Mouse (Mus musculus): ENCODE measurements around the gene Adamts3. TPM values are rescaled to one million over a fixed set of nuclear protein-coding genes. Genes with fewer than 3 reads are reported as not detected.

Gene Adamts3
- polyA plus RNA-seq, 1 experiment from 2014 or later, result 7.7 TPM

DNA sequence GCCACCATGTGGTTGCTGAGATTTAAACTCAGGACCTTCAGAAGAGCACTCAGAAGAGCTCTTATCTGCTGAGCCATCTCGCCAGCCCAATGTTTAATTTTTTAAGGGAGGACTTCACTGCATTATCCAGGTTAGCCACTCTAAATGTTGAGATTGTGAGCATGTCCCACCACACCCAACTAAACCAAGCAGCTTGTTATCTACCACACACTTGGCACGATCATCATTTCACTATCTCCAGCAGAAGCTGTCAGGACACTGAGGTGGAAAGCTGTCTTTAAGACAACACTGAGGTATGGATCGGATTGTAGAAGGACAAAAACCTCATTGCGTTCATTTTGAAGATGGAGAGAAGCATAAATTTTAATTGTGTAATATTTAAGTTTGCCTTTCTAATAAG lies 205.0 kb downstream of the Adamts3 start:
- H3K36me3 ChIP-seq (ENCODE audit: control insufficient read depth, insufficient read depth, low read length), result no peaks in the 10 kb centered on the region
- DNase-seq (ENCODE audit: low spot score) (no peak), ATAC-seq (ENCODE audit: insufficient number of reproducible peaks, low FRiP score, low TSS enrichment, low read depth) (no peak)
- no peak overlapping the region for H3K4me3 ChIP-seq (ENCODE audit: low read depth, low read length)
- no peaks in the 10 kb centered on the region for H3K9me3 ChIP-seq (ENCODE audit: control insufficient read depth, low read length)
- H3K4me2 ChIP-seq (ENCODE audit: low read depth, severe bottlenecking), result no peak overlapping the region
- no peak overlapping the region for H3K27ac ChIP-seq (replicated peaks; ENCODE audit: low read depth, low read length)
- H3K9ac ChIP-seq (ENCODE audit: low read length), result no peak overlapping the region
- 91% methylated on average over 4 of the region's 4 CpGs for WGBS
- no peaks in the 10 kb centered on the region for H3K4me1 ChIP-seq (ENCODE audit: control insufficient read depth, insufficient read depth, low read length)
- H3K27me3 ChIP-seq (ENCODE audit: control insufficient read depth, insufficient read depth, low read length), result no peaks in the 10 kb centered on the region

DNA sequence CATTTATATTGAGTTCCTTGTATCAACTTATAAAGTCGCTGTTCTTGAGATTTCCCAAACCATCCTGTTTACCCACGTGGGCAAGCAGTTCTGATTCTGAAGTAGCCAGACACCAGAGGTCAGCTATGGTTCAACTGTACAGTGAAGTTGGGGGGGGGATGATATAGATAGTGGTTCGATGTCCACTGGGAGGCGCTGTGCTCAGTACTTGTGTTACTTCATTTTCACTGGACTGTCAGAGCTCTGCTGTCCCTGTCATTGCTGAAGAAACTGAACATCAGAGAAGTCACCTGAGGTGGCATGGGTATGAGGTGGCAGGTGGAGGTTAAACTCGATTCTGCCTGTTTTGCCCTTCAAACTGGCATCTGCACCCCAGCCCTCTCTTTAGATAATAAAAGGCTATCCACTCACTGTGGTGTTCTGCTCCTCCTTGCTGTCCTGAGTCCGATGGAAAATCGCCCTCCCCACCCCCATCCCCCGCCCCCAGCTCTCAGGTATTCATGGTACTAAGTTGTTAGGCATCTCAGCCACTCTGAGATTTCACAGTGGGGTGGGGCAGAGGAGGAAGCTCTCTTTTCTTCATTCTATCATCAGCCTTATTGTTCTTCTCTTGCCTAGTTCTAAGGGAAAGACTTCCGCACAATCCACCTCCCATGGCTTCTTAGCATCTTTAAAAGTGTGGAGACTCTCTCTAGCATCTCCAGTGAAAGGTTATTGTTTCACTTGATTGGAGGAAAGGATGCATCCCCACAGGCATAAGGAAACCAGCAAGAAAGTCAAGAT lies 208.9 kb downstream of the Adamts3 start:
- Histone ChIP-seq H3K4me2 (ENCODE audit: low read depth, severe bottlenecking) (no peak overlapping the region), H3K27ac (replicated peaks; ENCODE audit: low read depth, low read length) (no peak overlapping the region), H3K27me3 (ENCODE audit: control insufficient read depth, insufficient read depth, low read length) (no peaks in the 10 kb centered on the region), H3K4me1 (ENCODE audit: control insufficient read depth, insufficient read depth, low read length) (no peaks in the 10 kb centered on the region), H3K4me3 (ENCODE audit: low read depth, low read length) (no peak overlapping the region), H3K36me3 (ENCODE audit: control insufficient read depth, insufficient read depth, low read length) (no peaks in the 10 kb centered on the region), H3K9me3 (ENCODE audit: control insufficient read depth, low read length) (no peaks in the 10 kb centered on the region), H3K9ac (ENCODE audit: low read length) (no peak overlapping the region)
- no peak for DNase-seq (ENCODE audit: low spot score)
- 85% methylated on average over 9 of the region's 9 CpGs for WGBS
- no peak for ATAC-seq (ENCODE audit: insufficient number of reproducible peaks, low FRiP score, low TSS enrichment, low read depth)

DNA sequence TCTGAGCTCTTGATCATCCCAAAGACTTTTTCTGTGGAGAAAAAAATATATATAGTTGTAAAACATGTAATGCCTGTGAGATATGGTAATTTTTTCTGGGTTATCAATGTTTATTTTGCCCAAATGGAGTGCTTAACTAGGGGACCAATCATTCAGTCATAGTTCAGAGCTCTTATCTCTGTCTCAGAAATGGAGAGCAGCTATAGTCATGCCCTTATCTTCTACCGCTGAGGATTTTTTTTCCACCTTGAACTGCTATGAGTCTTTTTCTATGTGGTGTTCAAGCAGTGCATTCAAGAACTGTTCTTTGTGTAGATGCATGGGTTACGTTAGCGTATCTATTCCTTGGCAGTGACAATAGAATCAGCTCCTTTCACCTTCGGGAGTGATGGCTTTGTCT lies 210.2 kb downstream of the Adamts3 start:
- Histone ChIP-seq H3K9ac (ENCODE audit: low read length) (no peak overlapping the region), H3K4me3 (ENCODE audit: low read depth, low read length) (no peak overlapping the region), H3K27me3 (ENCODE audit: control insufficient read depth, insufficient read depth, low read length) (no peaks in the 10 kb centered on the region), H3K9me3 (ENCODE audit: control insufficient read depth, low read length) (no peaks in the 10 kb centered on the region), H3K36me3 (ENCODE audit: control insufficient read depth, insufficient read depth, low read length) (no peaks in the 10 kb centered on the region), H3K27ac (replicated peaks; ENCODE audit: low read depth, low read length) (no peak overlapping the region), H3K4me2 (ENCODE audit: low read depth, severe bottlenecking) (no peak overlapping the region), H3K4me1 (ENCODE audit: control insufficient read depth, insufficient read depth, low read length) (no peaks in the 10 kb centered on the region)
- DNase-seq (ENCODE audit: low spot score) (no peak), ATAC-seq (ENCODE audit: insufficient number of reproducible peaks, low FRiP score, low TSS enrichment, low read depth) (no peak)
- 90% methylated on average over 4 of the region's 4 CpGs for WGBS

DNA sequence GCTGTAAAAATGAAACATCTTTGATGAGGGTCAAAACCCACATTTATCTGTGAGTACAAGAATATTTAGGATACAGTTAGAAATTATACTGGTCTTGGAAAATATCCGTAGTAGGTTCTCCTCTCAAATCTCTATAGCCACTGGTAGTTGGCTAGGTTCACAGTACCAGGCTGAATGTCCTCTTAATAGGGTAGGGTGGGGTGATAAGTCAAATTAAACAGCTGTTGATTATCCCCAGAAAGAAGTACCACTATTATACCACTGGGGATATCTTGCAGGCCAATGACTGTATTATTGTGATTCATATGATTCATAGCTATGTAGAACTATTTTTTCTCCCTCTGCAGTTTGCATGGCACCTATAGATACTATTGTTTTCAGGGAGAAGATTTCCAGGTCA lies 228.8 kb downstream of the Adamts3 start:
- no peak overlapping the region for H3K4me3 ChIP-seq (ENCODE audit: low read depth, low read length)
- H3K27me3 ChIP-seq (ENCODE audit: control insufficient read depth, insufficient read depth, low read length), result no peaks in the 10 kb centered on the region
- H3K9me3 ChIP-seq (ENCODE audit: control insufficient read depth, low read length), result no peaks in the 10 kb centered on the region
- no peak for DNase-seq (ENCODE audit: low spot score)
- no peaks in the 10 kb centered on the region for H3K36me3 ChIP-seq (ENCODE audit: control insufficient read depth, insufficient read depth, low read length)
- 88% methylated on average over 1 of the region's 1 CpGs for WGBS
- no peak for ATAC-seq (ENCODE audit: insufficient number of reproducible peaks, low FRiP score, low TSS enrichment, low read depth)
- H3K4me1 ChIP-seq (ENCODE audit: control insufficient read depth, insufficient read depth, low read length), result no peaks in the 10 kb centered on the region
- H3K9ac ChIP-seq (ENCODE audit: low read length), result no peak overlapping the region
- H3K4me2 ChIP-seq (ENCODE audit: low read depth, severe bottlenecking), result no peak overlapping the region
- no peak overlapping the region for H3K27ac ChIP-seq (replicated peaks; ENCODE audit: low read depth, low read length)

DNA sequence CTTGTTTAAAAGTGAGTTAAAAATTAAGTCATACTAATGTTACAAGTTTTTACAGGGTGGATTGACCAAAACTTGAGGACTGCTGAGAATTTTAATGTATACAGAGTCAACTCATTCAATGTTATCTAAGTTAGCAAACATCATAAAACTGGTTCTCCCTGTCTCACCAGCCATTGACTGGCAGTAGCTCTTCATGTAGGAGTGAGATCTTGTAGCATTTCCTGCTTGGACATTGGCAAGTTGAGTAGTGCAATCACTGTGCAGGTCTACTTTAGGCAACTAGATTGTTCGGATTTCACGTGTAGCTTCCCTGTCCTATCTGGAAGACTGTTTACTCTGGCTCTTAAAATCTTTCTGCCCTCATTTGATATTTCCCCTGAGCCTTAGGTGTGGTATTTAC lies 229.3 kb downstream of the Adamts3 start:
- DNase-seq (ENCODE audit: low spot score) (no peak), ATAC-seq (ENCODE audit: insufficient number of reproducible peaks, low FRiP score, low TSS enrichment, low read depth) (no peak)
- WGBS, result 85% methylated on average over 2 of the region's 2 CpGs
- H3K4me2 ChIP-seq (ENCODE audit: low read depth, severe bottlenecking), result no peak overlapping the region
- no peak overlapping the region for H3K27ac ChIP-seq (replicated peaks; ENCODE audit: low read depth, low read length)
- H3K9ac ChIP-seq (ENCODE audit: low read length), result no peak overlapping the region
- H3K4me3 ChIP-seq (ENCODE audit: low read depth, low read length), result no peak overlapping the region
- H3K27me3 ChIP-seq (ENCODE audit: control insufficient read depth, insufficient read depth, low read length), result no peaks in the 10 kb centered on the region
- no peaks in the 10 kb centered on the region for H3K4me1 ChIP-seq (ENCODE audit: control insufficient read depth, insufficient read depth, low read length)
- no peaks in the 10 kb centered on the region for H3K36me3 ChIP-seq (ENCODE audit: control insufficient read depth, insufficient read depth, low read length)
- H3K9me3 ChIP-seq (ENCODE audit: control insufficient read depth, low read length), result no peaks in the 10 kb centered on the region

DNA sequence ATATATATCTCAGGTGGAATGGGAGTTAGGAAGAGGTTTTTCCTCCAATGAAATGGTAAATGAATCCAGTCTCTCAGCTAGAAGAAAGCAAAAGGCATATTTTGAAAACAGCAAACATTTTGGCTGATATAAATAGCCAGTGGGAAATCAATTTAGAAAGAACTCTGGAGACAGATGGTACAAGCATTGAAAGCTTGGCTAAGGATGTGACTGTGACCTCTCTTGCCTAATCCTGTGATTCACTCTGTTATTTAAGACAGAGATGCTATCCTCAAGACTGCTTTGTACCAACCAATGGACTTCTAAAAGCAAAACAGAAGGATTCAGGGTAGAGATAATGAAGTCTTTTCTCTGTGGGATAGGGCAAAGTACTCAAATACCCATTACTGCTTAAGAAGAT lies 236.2 kb downstream of the Adamts3 start:
- H3K4me3 ChIP-seq (ENCODE audit: low read depth, low read length), result no peak overlapping the region
- no peak overlapping the region for H3K4me2 ChIP-seq (ENCODE audit: low read depth, severe bottlenecking)
- H3K36me3 ChIP-seq (ENCODE audit: control insufficient read depth, insufficient read depth, low read length), result no peaks in the 10 kb centered on the region
- DNase-seq (ENCODE audit: low spot score), result no peak
- ATAC-seq (ENCODE audit: insufficient number of reproducible peaks, low FRiP score, low TSS enrichment, low read depth), result no peak
- H3K4me1 ChIP-seq (ENCODE audit: control insufficient read depth, insufficient read depth, low read length), result no peaks in the 10 kb centered on the region
- no peak overlapping the region for H3K27ac ChIP-seq (replicated peaks; ENCODE audit: low read depth, low read length)
- no peak overlapping the region for H3K9ac ChIP-seq (ENCODE audit: low read length)
- no peaks in the 10 kb centered on the region for H3K27me3 ChIP-seq (ENCODE audit: control insufficient read depth, insufficient read depth, low read length)
- H3K9me3 ChIP-seq (ENCODE audit: control insufficient read depth, low read length), result no peaks in the 10 kb centered on the region

DNA sequence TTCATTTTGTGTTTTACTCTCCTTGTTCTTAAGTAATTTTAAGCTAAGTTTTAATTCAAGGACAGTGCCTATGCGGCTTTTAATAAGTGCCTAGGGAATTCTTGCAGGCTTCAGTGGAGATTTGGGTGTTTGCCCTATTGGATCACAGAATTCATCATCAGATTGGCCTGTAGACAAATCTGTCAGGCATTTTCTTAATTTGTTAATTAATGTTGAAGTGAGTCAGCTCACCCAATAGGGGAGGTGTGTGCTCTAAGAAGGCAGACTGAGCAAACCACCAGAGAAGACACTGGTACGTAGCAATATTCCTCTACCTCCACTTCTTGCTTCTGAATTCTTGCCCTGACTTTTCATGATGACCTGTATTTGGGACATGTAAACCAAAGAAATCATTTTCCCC lies 247.7 kb downstream of the Adamts3 start:
- no peaks in the 10 kb centered on the region for H3K36me3 ChIP-seq (ENCODE audit: control insufficient read depth, insufficient read depth, low read length)
- DNase-seq (ENCODE audit: low spot score) (no peak), ATAC-seq (ENCODE audit: insufficient number of reproducible peaks, low FRiP score, low TSS enrichment, low read depth) (no peak)
- no peak overlapping the region for H3K4me2 ChIP-seq (ENCODE audit: low read depth, severe bottlenecking)
- no peak overlapping the region for H3K4me3 ChIP-seq (ENCODE audit: low read depth, low read length)
- H3K27me3 ChIP-seq (ENCODE audit: control insufficient read depth, insufficient read depth, low read length), result no peaks in the 10 kb centered on the region
- no peak overlapping the region for H3K27ac ChIP-seq (replicated peaks; ENCODE audit: low read depth, low read length)
- WGBS, result 76% methylated on average over 2 of the region's 2 CpGs
- H3K9ac ChIP-seq (ENCODE audit: low read length), result no peak overlapping the region
- H3K4me1 ChIP-seq (ENCODE audit: control insufficient read depth, insufficient read depth, low read length), result no peaks in the 10 kb centered on the region
- no peaks in the 10 kb centered on the region for H3K9me3 ChIP-seq (ENCODE audit: control insufficient read depth, low read length)

DNA sequence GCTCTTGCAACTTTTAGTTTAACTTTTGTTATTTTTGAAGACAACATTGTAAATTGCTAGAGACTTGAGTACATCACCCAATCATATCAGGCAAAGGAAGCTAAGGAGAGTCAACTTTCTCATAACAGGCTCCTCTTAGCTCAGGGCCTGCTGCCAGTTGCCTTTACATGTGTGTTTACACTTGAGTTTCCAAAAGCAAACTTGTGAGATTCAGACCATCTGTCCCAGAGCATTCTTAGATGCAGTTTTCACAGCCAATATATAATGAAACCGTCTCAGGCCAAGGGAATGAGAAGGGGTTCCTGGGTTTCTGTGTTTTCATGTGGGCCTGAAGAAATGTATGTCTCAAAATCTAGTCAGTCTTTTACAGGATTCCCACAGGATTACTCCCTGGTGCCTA lies 251.5 kb downstream of the Adamts3 start:
- Histone ChIP-seq H3K4me1 (ENCODE audit: control insufficient read depth, insufficient read depth, low read length) (no peaks in the 10 kb centered on the region), H3K36me3 (ENCODE audit: control insufficient read depth, insufficient read depth, low read length) (no peaks in the 10 kb centered on the region), H3K27me3 (ENCODE audit: control insufficient read depth, insufficient read depth, low read length) (no peaks in the 10 kb centered on the region), H3K9me3 (ENCODE audit: control insufficient read depth, low read length) (no peaks in the 10 kb centered on the region), H3K27ac (replicated peaks; ENCODE audit: low read depth, low read length) (no peak overlapping the region), H3K4me2 (ENCODE audit: low read depth, severe bottlenecking) (no peak overlapping the region), H3K9ac (ENCODE audit: low read length) (no peak overlapping the region), H3K4me3 (ENCODE audit: low read depth, low read length) (no peak overlapping the region)
- ATAC-seq (ENCODE audit: insufficient number of reproducible peaks, low FRiP score, low TSS enrichment, low read depth) (no peak), DNase-seq (ENCODE audit: low spot score) (no peak)
- 74% methylated on average over 1 of the region's 1 CpGs for WGBS
